24 mouse cellular contexts compared by ENCODE assay signal in the genomic region with DNA sequence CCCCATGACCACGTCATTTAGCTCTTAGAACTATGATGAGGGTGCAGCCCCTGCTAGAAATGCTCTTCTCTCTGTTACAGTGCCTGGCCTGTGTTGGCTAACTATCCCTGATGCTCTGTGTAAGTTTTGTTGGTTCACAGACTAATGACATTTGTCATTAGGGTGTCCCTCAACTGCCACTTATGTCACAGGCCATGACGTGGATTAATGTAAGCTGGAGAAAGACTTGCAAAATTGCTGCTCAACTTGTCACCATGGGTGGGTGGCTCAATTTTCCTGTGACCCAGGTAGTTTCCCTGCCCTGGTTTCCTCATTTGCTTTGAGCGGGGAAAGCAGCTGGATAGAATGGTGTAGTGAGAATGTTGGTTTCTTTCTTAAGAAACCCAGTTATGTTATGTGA. TPM values are rescaled to one million over a fixed set of nuclear protein-coding genes. Genes with fewer than 3 reads are reported as not detected.
DNase-seq lines count a peak whose midpoint lies in the region; ATAC-seq lines count a peak whose summit lies in the region.
"Had no signal": no experiment of that assay in that cellular context is flagged by ENCODE, and none has a peak within 500 bp of the region (broad histone marks: within the 10 kb centered on the region; RNA-seq: fewer than 3 reads in every experiment).

No protein-coding gene starts in this region.

- no peak overlapping the region for H3K4me3 ChIP-seq in forebrain, embryonic 11.5 days (ENCODE audit: low read depth, low read length)
- no peak overlapping the region for H3K4me3 ChIP-seq in forebrain, embryonic 14.5 days (ENCODE audit: low read depth, low read length)

- no peak overlapping the region for H3K27ac ChIP-seq in forebrain, embryonic 11.5 days (ENCODE audit: low read depth, low read length)
- H3K27ac ChIP-seq in forebrain, embryonic 14.5 days (ENCODE audit: low read depth, low read length): no peak overlapping the region

- H3K36me3 ChIP-seq in forebrain, embryonic 11.5 days (ENCODE audit: control insufficient read depth, insufficient read depth, low read length): no peaks in the 10 kb centered on the region
- no peaks in the 10 kb centered on the region for H3K36me3 ChIP-seq in forebrain, embryonic 14.5 days (ENCODE audit: control insufficient read depth, insufficient read depth, low read length)
- H3K36me3 ChIP-seq: G1E had no signal

- H3K4me1 ChIP-seq in forebrain, embryonic 11.5 days (replicated peaks; ENCODE audit: control insufficient read depth, insufficient read depth, low read length): no peaks in the 10 kb centered on the region
- H3K4me1 ChIP-seq in forebrain, embryonic 14.5 days (ENCODE audit: control insufficient read depth, insufficient read depth, low read length): no peaks in the 10 kb centered on the region

- H3K9me3 ChIP-seq in forebrain, embryonic 11.5 days (ENCODE audit: control insufficient read depth, low read length): no peaks in the 10 kb centered on the region
- H3K9me3 ChIP-seq in forebrain, embryonic 14.5 days (replicated peaks; ENCODE audit: control insufficient read depth, low read length): no peaks in the 10 kb centered on the region
- H3K9me3 ChIP-seq: G1E had no signal

- no peak overlapping the region for H3K4me2 ChIP-seq in forebrain, embryonic 11.5 days (ENCODE audit: low read depth, low read length, severe bottlenecking)
- H3K4me2 ChIP-seq in forebrain, embryonic 14.5 days (ENCODE audit: low read length): no peak overlapping the region

- 88% methylated on average over 3 of the region's 3 CpGs for WGBS in forebrain, embryonic 11.5 days
- 78% methylated on average over 3 of the region's 3 CpGs for WGBS in forebrain, embryonic 14.5 days

- no peaks in the 10 kb centered on the region for H3K27me3 ChIP-seq in forebrain, embryonic 11.5 days (ENCODE audit: control insufficient read depth, insufficient read depth, low read length)
- H3K27me3 ChIP-seq in forebrain, embryonic 14.5 days (replicated peaks; ENCODE audit: control insufficient read depth, insufficient read depth, low read length): no peaks in the 10 kb centered on the region
- H3K27me3 ChIP-seq: CH12.LX, Patski had no signal

- H3K9ac ChIP-seq in forebrain, embryonic 11.5 days (ENCODE audit: low read length): no peak overlapping the region
- H3K9ac ChIP-seq in forebrain, embryonic 14.5 days (ENCODE audit: low read length): no peak overlapping the region

- peak; percentile 3 for DNase-seq in forebrain, embryonic 11.5 days (ENCODE audit: low spot score)
- DNase-seq in forebrain, embryonic 14.5 days (ENCODE audit: low spot score): no peak
- no peak for DNase-seq in heart, adult 8-10 months (ENCODE audit: low spot score)
- no peak for DNase-seq in layer of hippocampus, postnatal 14 days (ENCODE audit: low spot score in 2 of 2)
- no peak for DNase-seq in adrenal gland, postnatal 10 days
- DNase-seq: adrenal gland, adult 2 months; adrenal gland, adult 8-10 months; adrenal gland, postnatal 14 days; adrenal gland, postnatal 25 days; adrenal gland, postnatal 36 days; B cell, adult 2 months; cerebellum, adult 11 months; cerebellum, adult 11-12 months; cerebellum, adult 18-20 months had no signal

- no peak for ATAC-seq in forebrain, embryonic 11.5 days (replicated peaks; ENCODE audit: low FRiP score)
- ATAC-seq in forebrain, embryonic 14.5 days: no peak
- peak; percentile 76 for ATAC-seq in granulocyte monocyte progenitor cell, adult 5-6 weeks (replicated peaks; ENCODE audit: poor library complexity, severe bottlenecking)
- peak; percentile 69 for ATAC-seq in megakaryocyte, adult 5-6 weeks (ENCODE audit: poor library complexity, severe bottlenecking)
- peak; percentile 69 for ATAC-seq in megakaryocyte progenitor cell, adult 5-6 weeks (replicated peaks; ENCODE audit: poor library complexity)
- ATAC-seq: activated CD4-positive, CD25-positive, alpha-beta regulatory T cell, adult 4 months; CD4-positive, CD25-positive, alpha-beta regulatory T cell, adult 4 months; Patski had no signal

RNA-seq across cellular contexts. Expression of a gene that starts 22.8 kb away (rescaled TPM):
- not detected in 2 replicates for polyA plus RNA-seq in forebrain, embryonic 11.5 days (2014; fragmentation: Nextera tagmentation; extraction: Ambion mirVana)
- not detected in 2 replicates for polyA plus RNA-seq in forebrain, embryonic 14.5 days (2014; fragmentation: Nextera tagmentation; extraction: Ambion mirVana)
- total RNA-seq in granulocyte monocyte progenitor cell, adult 5-6 weeks (2014; fragmentation: Nextera tagmentation): 0.52 TPM in 1 of 2 replicates, not detected in the other
- total RNA-seq in granulocyte monocyte progenitor cell, adult 5-6 weeks (2017): not detected in 2 replicates
- total RNA-seq in megakaryocyte, adult 5-6 weeks (2015): not detected in 2 replicates
- total RNA-seq in megakaryocyte, adult 5-6 weeks (2017): not detected in 2 replicates
- total RNA-seq in megakaryocyte progenitor cell, adult 5-6 weeks (2015): not detected in 2 replicates
- not detected in 2 replicates for total RNA-seq in megakaryocyte progenitor cell, adult 5-6 weeks (2017)
- total RNA-seq in heart, adult 8-10 months (2022): under 1 TPM in 1 of 4 experiments, not detected in 3; 0.09 TPM
- total RNA-seq in layer of hippocampus, postnatal 14 days (2021): under 1 TPM in 1 of 2 experiments, not detected in 1; 0.17 TPM
- under 1 TPM; 0.09 to 0.36 TPM for total RNA-seq in adrenal gland, postnatal 10 days (2021)
- total RNA-seq: adrenal gland, postnatal 25 days; adrenal gland, postnatal 36 days; MEL had no signal
- polyA plus RNA-seq: C2C12, G1E had no signal

Comparison
In these comparisons a context has a peak if more than half of its experiments do, and no peak if none do; other contexts are left out.
1. ATAC-seq: peak in granulocyte monocyte progenitor cell, adult 5-6 weeks (single experiment), megakaryocyte, adult 5-6 weeks (single experiment) and megakaryocyte progenitor cell, adult 5-6 weeks (single experiment); none in forebrain, embryonic 11.5 days (single experiment) and forebrain, embryonic 14.5 days (single experiment).